Mouse (Mus musculus) CH12.LX (cell line): ENCODE measurements around the gene Pold1. TPM values are rescaled to one million over a fixed set of nuclear protein-coding genes. Genes with fewer than 3 reads are reported as not detected.

Source experiments
- DNase-seq: peaks from one replicate; pipeline ENCODE4 v3.0.0-alpha.2; 2013; ENCODE audit errors: extremely low read depth
- H3K27ac ChIP-seq: 2 replicates; pipeline ENCODE4 v1.5.1; 2012; ENCODE audit warnings: low read depth, mild to moderate bottlenecking, control low read depth, moderate library complexity; ENCODE audit not compliant: insufficient read depth
- H3K27me3 ChIP-seq: replicated peaks from 2 replicates; pipeline ENCODE3; 2012; ENCODE audit warnings: inconsistent platforms
- H3K36me3 ChIP-seq, 2 experiments: replicated peaks in 1 of 2; 2 replicates each; pipeline versions ENCODE3 to v1.6.1; 2012; ENCODE audit warnings: inconsistent platforms in 1 of 2, low read length in 1 of 2, mild to moderate bottlenecking in 1 of 2, mixed read lengths in 1 of 2, moderate library complexity in 1 of 2; ENCODE audit not compliant: control insufficient read depth in 1 of 2, insufficient read depth in 1 of 2
- H3K4me1 ChIP-seq, 2 experiments: 2 replicates each; pipeline ENCODE4 v1.6.1; 2012; ENCODE audit warnings: inconsistent platforms in 1 of 2, moderate library complexity in 1 of 2; ENCODE audit not compliant: insufficient read depth in 2 of 2, control insufficient read depth in 1 of 2
- H3K4me2 ChIP-seq: 2 replicates; pipeline ENCODE4 v1.6.1; 2012; ENCODE audit warnings: low read depth, mild to moderate bottlenecking, control low read depth; ENCODE audit not compliant: poor library complexity, insufficient read depth, severe bottlenecking
- H3K4me3 ChIP-seq, 3 experiments: fragments of 150-350 bp in 1 of 3; sonication (generic) in 1 of 3; replicated peaks in 1 of 3; 2 replicates each; pipeline versions ENCODE3 to v1.5.1; 2011 to 2012; ENCODE audit warnings: low read depth in 2 of 3, low read length in 2 of 3, mild to moderate bottlenecking in 2 of 3, moderate library complexity in 2 of 3, control low read depth in 1 of 3, improper control_type of control experiment in 1 of 3, inconsistent platforms in 1 of 3, mixed read lengths in 1 of 3; ENCODE audit not compliant: poor library complexity in 1 of 3
- H3K79me2 ChIP-seq: replicated peaks from 2 replicates; pipeline ENCODE4 v1.6.1; 2012; ENCODE audit warnings: mild to moderate bottlenecking, moderate library complexity; ENCODE audit not compliant: control insufficient read depth, poor library complexity, insufficient read depth, severe bottlenecking; ENCODE audit errors: extremely low read depth
- H3K9ac ChIP-seq: 2 replicates; pipeline ENCODE4 v1.6.1; 2012; ENCODE audit warnings: low read depth, mild to moderate bottlenecking, control low read depth, moderate library complexity; ENCODE audit not compliant: insufficient read depth
- H3K9me3 ChIP-seq: replicated peaks from 2 replicates; pipeline ENCODE3; 2012; ENCODE audit warnings: low read length, inconsistent platforms, mixed read lengths
- CHD2 ChIP-seq: IDR thresholded peaks from 2 replicates; pipeline ENCODE4 v1.6.1; 2011; ENCODE audit warnings: low read length, improper control_type of control experiment
- E2F4 ChIP-seq: IDR thresholded peaks from 2 replicates; pipeline ENCODE4 v1.6.1; 2011; ENCODE audit warnings: low read depth, low read length, improper control_type of control experiment; ENCODE audit not compliant: insufficient replicate concordance
- EP300 ChIP-seq: IDR thresholded peaks from 2 replicates; pipeline ENCODE4 v1.6.1; 2011; ENCODE audit warnings: low read length, improper control_type of control experiment
- ETS1 ChIP-seq: conservative IDR thresholded peaks from 2 replicates; pipeline ENCODE4 v1.6.1; 2012; ENCODE audit warnings: low read depth, mild to moderate bottlenecking, inconsistent platforms, low read length, improper control_type of control experiment, moderate library complexity
- GABPA ChIP-seq: IDR thresholded peaks from 2 replicates; pipeline ENCODE4 v1.6.1; 2012; ENCODE audit warnings: low read depth, low read length, improper control_type of control experiment, inconsistent platforms; ENCODE audit not compliant: insufficient replicate concordance
- IRF4 ChIP-seq: IDR thresholded peaks from 2 replicates; pipeline ENCODE4 v1.6.1; 2014; ENCODE audit warnings: low read depth, mild to moderate bottlenecking, inconsistent platforms, low read length, improper control_type of control experiment
- MAX ChIP-seq: IDR thresholded peaks from 2 replicates; pipeline ENCODE4 v1.6.1; 2011; ENCODE audit warnings: low read length, improper control_type of control experiment
- POLR2AphosphoS2 ChIP-seq: IDR thresholded peaks from 2 replicates; pipeline ENCODE4 v1.6.1; 2011; ENCODE audit warnings: low read depth, low read length, improper control_type of control experiment
- SIN3A ChIP-seq: IDR thresholded peaks from 2 replicates; pipeline ENCODE4 v1.6.1; 2012; ENCODE audit warnings: low read length, improper control_type of control experiment, inconsistent platforms
- SMC3 ChIP-seq: IDR thresholded peaks from 2 replicates; pipeline ENCODE4 v1.6.1; 2011; ENCODE audit warnings: low read depth, low read length, improper control_type of control experiment
- TCF12 ChIP-seq: IDR thresholded peaks from 2 replicates; pipeline ENCODE4 v1.6.1; 2014; ENCODE audit warnings: low read depth, mild to moderate bottlenecking, inconsistent platforms, low read length, improper control_type of control experiment
- USF1 ChIP-seq: IDR thresholded peaks from 2 replicates; pipeline ENCODE4 v1.6.1; 2014; ENCODE audit warnings: low read depth, mild to moderate bottlenecking, inconsistent platforms, low read length, improper control_type of control experiment
- USF2 ChIP-seq: conservative IDR thresholded peaks from 2 replicates; pipeline ENCODE4 v1.6.1; 2011; ENCODE audit warnings: low read depth, low read length, improper control_type of control experiment
- ZMIZ1 ChIP-seq: IDR thresholded peaks from 2 replicates; pipeline ENCODE4 v1.6.1; 2012; ENCODE audit warnings: low read depth, mild to moderate bottlenecking, inconsistent platforms, low read length, improper control_type of control experiment
- ZNF384 ChIP-seq: IDR thresholded peaks from 2 replicates; pipeline ENCODE4 v1.6.1; 2012; ENCODE audit warnings: low read depth, low read length, improper control_type of control experiment, inconsistent platforms
- dilution Hi-C: fragments of 300-500 bp; cut with MboI; formaldehyde crosslinking; loops from 2 replicates; pipeline ENCODE4 v1.14.3; 2020; ENCODE audit warnings: low sequenced_read_pairs; ENCODE audit not compliant: extremely low pct_unique_long_range_greater_than_20kb, extremely low pct_ligation_motif_present
- in situ Hi-C: fragments of 300-500 bp; cut with MboI; formaldehyde crosslinking; loops from 3 replicates; pipeline ENCODE4 v1.14.3; 2019; ENCODE audit warnings: low sequenced_read_pairs, low pct_ligation_motif_present, low pct_unique_long_range_greater_than_20kb, mixed read lengths
- polyA plus RNA-seq: library from polyadenylated mRNA; unstranded; fragments of >175 nt; gene quantifications from 2 replicates; pipeline ENCODE4 v1.2.1, GENCODE M21; 2012; ENCODE audit warnings: low read depth; ENCODE audit not compliant: insufficient read length
- total RNA-seq, 2 experiments: library from RNA; depleted of rRNA; stranded (reverse); fragments of 300-350 nt in 1 of 2; fragments of >200 nt in 1 of 2; gene quantifications; 2 replicates each; pipeline ENCODE4 v1.2.3; 2012 to 2014

Gene Pold1
- total and polyA plus RNA-seq, 3 experiments, result 49.3 to 131 (median 67.6) TPM

GRCm38 (mm10) chr7:44526414-44527154 is 22.1 kb downstream of the Pold1 start:
- H3K27ac ChIP-seq, result peak overlapping the region; percentile 34
- H3K27me3 ChIP-seq, result no peaks in the 10 kb centered on the region
- in situ Hi-C loops, result no loop called here
- dilution Hi-C loops, result no loop called here
- H3K4me3 ChIP-seq, result peak overlapping the region in 2 of 3 experiments; percentile 13 to 65
- peak overlapping the region; percentile 24; the same call in 1 of the 2 replicates for H3K9ac ChIP-seq
- H3K36me3 ChIP-seq, result peaks cover 16 to 50% of the 10 kb centered on the region in 2 experiments
- TF ChIP-seq SIN3A (0 out of 2 replicates have a peak, but pooled peaks have one; percentile 55), ETS1 (peak; percentile 53; the same call in 1 of the 2 replicates), MAX (0 out of 2 replicates have a peak, but pooled peaks have one; percentile 71), TCF12 (peak; percentile 50; the same call in 1 of the 2 replicates), GABPA (no peak), POLR2AphosphoS2 (0 out of 2 replicates have a peak, but pooled peaks have one; percentile 43), SMC3 (no peak), USF1 (peak; percentile 62), USF2 (peak; percentile 63), EP300 (peak; percentile 36; the same call in 1 of the 2 replicates), IRF4 (no peak)
- TF ChIP-seq, all 38 proteins: peak for 8
- Histone ChIP-seq H3K4me1 (peaks cover 24 to 52% of the 10 kb centered on the region in 2 experiments), H3K4me2 (peak overlapping the region; percentile 59; the same call in 1 of the 2 replicates), H3K9me3 (no peaks in the 10 kb centered on the region), H3K79me2 (peaks cover 10% of the 10 kb centered on the region)
- peak; percentile 51 for DNase-seq

GRCm38 (mm10) chr7:44525126-44525832 is 23.4 kb downstream of the Pold1 start:
- Histone ChIP-seq H3K9me3 (no peaks in the 10 kb centered on the region), H3K9ac (no peak overlapping the region), H3K79me2 (peaks cover 8% of the 10 kb centered on the region), H3K36me3 (peaks cover 16 to 53% of the 10 kb centered on the region in 2 experiments), H3K4me2 (no peak overlapping the region), H3K4me3 (no peak overlapping the region), H3K27me3 (no peaks in the 10 kb centered on the region), H3K27ac (no peak overlapping the region), H3K4me1 (peaks cover 24 to 57% of the 10 kb centered on the region in 2 experiments)
- no peak for TF ChIP-seq E2F4
- no peak for TF ChIP-seq EP300
- peak; percentile 66 for TF ChIP-seq ZNF384
- TF ChIP-seq CHD2, result peak; percentile 52; the same call in 1 of the 2 replicates
- no peak for TF ChIP-seq GABPA
- peak; percentile 87 for TF ChIP-seq POLR2AphosphoS2
- TF ChIP-seq ZMIZ1, result peak; percentile 65
- in situ Hi-C loops, result no loop called here
- peak; percentile 42 for DNase-seq
- dilution Hi-C loops, result no loop called here
